Mouse (Mus musculus) mature B cell (primary cell): ENCODE measurements around the gene Tdp1.
"Not testable (repeated sequence)": the region's sequence is repeated elsewhere in the genome, so short reads cannot be mapped to it uniquely, and the experiment has no call there.

Source experiments
- in situ Hi-C: fragments of 300-500 bp; cut with MboI; formaldehyde crosslinking; loops from 2 replicates; pipeline ENCODE4 v1.14.3; 2019

Gene Tdp1

GRCm38 (mm10) chr12:99958068-99959060, 74.0 kb downstream of the Tdp1 start:
- in situ Hi-C loops: no loop called here

- in situ Hi-C loops: no loop called here
These were observed 75.0 kb downstream of the Tdp1 start for GRCm38 (mm10) chr12:99959291-99959690.

GRCm38 (mm10) chr12:99959930-99960329, 75.6 kb downstream of the Tdp1 start:
- in situ Hi-C loops: no loop called here

- in situ Hi-C loops: no loop called here
These were observed 76.4 kb downstream of the Tdp1 start for GRCm38 (mm10) chr12:99960675-99961074.

DNA sequence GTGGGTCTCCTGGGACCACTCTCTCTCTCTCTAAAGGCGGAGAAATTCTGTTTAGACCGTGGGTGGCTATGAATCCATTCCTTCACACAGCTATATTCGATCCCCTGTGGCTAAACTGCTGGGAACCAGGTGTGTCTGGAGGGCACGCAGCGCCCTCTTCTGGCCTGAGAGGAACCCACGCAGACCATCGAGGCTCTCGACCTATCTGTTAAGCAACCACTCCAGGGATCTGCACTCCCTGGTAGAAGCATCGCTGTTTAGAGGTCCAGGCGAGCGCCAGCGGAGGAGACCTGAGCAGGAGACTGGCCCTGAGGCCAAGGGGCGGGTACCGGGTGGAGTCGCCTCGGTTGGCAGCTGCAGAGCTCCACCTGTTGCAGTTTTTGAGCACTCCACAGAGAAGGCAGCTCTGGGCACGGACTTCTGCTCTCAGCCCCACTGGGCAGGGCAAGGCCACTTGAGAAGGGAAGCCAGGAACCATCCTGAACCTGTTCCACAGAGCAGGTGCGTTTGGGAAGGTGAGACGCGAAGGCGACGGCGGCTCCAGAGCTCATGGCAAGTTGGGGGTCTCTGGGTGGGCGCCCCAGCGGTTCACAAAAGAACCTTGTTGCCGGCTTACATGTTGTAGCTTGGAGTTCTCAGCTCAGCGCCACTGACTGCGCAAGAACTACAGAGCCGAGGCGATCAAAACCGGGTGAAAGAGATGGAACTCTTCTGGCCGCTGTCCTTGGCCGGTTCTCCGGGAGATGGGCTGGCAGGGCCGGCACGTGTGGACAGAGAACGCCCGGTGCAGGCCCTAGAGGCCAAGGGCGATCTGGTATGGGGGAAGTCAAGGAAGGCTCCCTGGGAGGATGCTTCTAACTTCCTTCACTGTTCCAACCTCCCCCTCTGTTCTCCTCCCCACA, 80.2 kb downstream of the Tdp1 start, which contains the start of gene Kcnk13:
Gene Kcnk13 (plus strand): TSS at position 199 of the 902 bp plus-strand sequence.
- in situ Hi-C loops: loop anchor here (5.0 kb wide), 1 partner anchor 143 kb away; no protein-coding TSS in a partner anchor

DNA sequence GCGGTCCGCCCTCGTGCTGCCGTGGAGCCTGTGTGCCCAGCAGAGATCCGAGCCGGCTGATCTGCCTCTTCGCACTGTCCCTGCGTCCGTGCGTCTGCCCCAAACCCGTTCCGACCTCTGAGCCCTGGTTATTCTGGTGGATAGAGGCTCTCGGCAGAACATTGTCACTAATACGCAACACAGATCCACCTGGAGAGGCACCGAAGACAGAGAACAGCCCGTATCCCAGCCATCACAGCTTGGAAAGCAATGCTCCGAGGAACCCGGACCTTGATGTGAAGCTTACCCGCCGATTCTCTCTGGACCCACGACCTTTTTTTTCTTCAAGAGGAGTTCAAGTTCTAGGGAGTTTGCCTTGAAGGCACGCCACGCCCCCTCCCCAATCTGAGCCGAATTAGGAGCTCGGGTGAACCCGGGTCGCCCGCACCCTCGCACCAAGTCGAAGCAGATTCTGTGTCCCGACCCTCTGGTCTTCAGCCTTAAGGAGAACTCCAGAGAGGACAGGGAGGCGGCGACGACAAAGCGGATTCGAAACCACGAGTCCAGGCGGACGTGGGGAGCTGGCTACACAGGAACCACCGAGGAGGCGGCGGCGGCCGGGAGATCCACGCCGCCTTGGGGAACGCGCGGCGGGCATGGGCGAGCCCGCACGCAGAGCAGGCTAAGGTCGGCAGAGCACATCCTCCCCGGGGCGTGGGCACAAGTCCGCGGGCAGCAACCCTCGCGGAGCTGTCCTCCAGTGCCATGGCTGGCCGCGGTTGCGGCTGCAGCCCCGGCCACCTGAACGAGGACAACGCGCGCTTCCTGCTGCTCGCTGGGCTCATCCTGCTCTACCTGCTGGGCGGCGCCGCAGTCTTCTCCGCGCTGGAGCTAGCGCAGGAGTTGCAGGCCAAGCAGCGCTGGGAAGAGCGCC, 81.1 kb downstream of the Tdp1 start:
- in situ Hi-C loops: loop anchor here (5.0 kb wide), 1 partner anchor 142 kb away; no protein-coding TSS in a partner anchor

GRCm38 (mm10) chr12:99966116-99966770, 81.9 kb downstream of the Tdp1 start:
- in situ Hi-C loops: loop anchor here (5.0 kb wide), 1 partner anchor 141 kb away; no protein-coding TSS in a partner anchor

DNA sequence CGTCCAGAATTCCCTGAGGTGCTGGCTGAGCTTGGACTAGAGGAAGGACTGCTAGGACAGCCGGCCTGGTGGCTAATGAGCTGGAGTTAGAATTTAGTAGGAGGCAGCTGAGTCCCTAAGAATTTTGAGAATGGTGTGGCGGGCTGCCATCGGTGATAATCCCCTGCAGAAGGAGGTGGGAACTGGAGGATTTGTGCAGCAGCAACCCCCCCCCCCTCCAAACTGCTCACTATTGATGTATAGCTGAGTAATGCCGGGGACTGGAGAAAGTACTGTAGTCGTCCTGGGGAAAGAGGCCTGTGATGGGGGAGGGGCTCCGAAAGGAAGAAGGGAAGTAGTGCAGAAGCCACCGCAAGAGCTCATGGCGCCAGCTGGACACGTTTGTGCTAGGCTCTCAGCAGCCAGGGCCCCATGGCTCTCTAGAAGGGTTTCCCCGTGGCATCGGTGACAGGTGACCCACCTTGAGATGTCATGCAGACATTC, 82.6 kb downstream of the Tdp1 start:
- in situ Hi-C loops: loop anchor here (5.0 kb wide), 1 partner anchor 140 kb away; no protein-coding TSS in a partner anchor

GRCm38 (mm10) chr12:99969906-99970305, 85.6 kb downstream of the Tdp1 start:
- in situ Hi-C loops: loop anchor here (5.0 kb wide), 1 partner anchor 137 kb away; no protein-coding TSS in a partner anchor

DNA sequence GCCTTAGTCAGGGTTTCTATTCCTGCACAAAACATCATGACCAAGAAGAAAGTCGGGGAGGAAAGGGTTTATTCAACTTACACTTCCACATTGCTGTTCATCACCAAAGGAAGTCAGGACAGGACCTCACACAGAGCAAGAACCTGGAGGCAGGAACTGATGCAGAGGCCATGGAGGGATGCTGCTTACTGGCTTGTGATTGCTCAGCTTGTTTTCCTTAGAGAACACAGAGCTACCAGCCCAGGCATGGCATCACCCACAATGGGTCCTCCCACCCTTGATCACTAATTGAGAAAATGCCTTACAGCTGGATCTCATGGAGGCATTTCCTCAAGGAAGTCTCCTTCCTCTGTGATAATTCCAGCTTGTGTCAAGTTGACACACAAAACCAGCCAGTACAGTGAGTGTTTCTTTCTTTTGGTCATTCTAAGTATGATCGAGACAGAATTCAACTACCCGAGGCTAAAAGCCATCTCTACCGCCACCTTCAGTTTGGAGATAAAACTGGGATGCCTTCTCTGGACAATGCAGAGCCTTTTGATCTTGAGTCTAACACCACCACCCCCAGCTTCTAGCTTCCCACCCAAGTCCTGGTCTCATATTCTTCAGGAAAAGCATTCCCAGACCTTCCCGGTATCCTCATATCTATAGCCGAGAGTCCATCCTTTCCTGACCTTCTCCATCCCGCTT, 87.0 kb downstream of the Tdp1 start:
- in situ Hi-C loops: not testable (repeated sequence)

DNA sequence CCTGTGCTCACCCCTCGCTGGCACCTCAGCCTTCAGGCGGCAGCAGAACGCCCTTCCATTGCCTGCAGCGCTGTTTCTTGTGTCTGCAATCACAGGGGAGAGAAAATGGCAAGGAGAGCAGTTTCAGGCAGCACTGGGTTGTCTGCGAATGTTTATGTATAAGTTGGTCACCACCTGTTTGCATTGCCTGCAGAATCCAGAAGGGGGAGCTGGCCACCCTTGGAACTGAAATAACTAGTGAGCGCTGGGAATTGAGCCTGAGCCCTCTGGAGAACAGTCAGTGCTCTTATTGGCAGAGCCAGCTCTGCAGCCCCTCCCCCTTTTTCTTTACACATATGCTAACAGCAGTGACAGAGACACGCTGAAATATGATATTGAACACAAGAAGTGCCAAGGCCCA, 88.5 kb downstream of the Tdp1 start:
- in situ Hi-C loops: no loop called here

- in situ Hi-C loops: no loop called here
These were observed 89.3 kb downstream of the Tdp1 start for GRCm38 (mm10) chr12:99973659-99974058.

- in situ Hi-C loops: no loop called here
These were observed 95.2 kb downstream of the Tdp1 start for GRCm38 (mm10) chr12:99979541-99979940.

DNA sequence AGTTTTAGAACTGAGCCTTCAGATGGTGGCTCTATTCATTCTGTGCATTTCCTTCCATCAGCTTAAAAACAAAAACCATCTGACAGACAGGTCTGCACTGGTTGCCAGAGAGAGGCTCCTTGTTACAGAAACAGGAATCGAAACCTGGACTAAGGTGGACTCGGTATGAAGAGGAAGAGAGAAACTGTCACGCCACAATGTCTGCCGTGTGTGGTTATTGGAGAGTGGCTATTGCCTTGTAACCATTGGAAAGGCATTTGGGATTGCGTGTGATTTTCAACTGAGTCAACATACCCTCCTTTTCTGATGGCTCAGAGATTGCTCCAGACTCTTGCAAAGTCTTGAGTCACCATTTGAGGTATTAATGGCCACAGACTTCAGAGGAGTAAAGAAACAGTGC, 102.5 kb downstream of the Tdp1 start:
- in situ Hi-C loops: no loop called here

GRCm38 (mm10) chr12:99988144-99988543, 103.8 kb downstream of the Tdp1 start:
- in situ Hi-C loops: no loop called here

DNA sequence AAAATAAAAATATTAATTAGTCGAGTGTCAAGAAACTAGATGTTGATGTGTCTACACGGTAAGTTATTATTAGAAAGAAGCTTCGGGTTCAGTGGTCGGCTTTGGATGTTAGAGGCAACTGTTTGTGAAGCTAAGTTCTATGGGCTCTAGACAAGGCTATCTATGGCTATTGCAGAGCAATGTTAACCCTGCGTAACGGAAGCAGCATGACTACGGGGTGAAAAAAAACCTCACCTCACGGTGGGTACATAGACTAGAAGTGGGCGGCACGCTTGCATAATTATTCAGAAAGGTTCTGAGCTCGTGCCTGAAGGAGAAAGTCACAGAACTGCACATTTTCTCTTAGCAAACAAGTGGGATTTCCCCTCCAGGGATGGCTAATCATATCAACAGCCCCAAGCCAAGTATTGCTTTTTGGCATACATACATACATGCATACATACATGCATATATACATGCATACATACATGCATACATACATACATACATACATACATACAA, 108.1 kb downstream of the Tdp1 start:
- in situ Hi-C loops: no loop called here

DNA sequence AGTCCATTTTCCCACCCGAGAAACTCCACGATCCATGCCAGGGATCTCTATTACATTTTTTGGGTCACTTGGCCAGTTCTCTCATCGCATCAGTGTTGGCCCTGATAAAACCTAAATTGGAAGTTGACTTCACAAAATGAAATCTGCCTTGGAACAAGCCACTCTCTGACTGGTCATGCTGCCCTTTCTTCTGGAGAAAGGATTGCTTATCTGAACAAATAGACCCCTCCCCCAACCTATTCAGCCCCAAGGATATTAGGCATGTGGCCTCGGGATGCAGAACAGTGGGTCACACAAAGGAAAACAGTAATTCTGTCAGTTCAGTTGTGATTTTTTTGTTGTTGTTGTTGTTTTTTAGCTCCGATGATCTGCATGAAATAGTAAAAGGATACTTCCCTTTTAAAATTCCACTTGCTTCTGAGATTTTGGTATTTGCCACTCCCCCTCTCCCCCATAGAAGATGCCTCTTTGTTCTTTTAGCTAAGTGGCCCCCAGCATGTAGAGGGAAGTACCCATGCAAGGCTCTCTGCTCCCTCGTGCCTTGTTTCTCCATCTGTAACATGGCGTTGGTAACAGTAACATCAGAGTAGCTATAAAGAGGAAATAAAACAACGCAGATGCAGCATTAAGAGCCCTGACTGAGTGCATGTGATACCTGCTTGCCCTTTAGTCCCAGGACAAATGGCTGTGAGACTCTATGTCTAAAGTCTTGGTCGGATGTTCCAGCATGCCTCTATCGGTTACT, 109.0 kb downstream of the Tdp1 start:
- in situ Hi-C loops: no loop called here

DNA sequence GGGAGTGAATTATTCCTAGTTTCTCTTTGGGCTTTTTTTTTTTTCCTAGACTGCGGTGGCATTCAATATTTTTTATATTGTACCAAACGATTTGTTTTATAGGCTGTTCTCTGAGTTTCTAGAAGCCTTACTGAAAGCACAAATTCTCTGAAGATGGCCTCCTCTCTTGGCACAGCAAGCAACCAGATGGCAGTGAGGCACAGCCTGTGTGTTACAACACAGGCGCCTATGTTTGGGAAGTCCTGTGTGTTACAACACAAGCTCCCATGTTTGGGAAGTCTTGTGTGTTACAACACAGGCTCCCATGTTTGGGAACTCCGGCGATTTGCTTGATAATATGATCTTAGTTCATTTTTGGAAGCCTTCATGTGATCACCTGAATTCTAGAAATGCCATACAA, 111.6 kb downstream of the Tdp1 start:
- in situ Hi-C loops: no loop called here

GRCm38 (mm10) chr12:99999726-100000125, 115.4 kb downstream of the Tdp1 start:
- in situ Hi-C loops: no loop called here
